Mouse (Mus musculus) stomach, embryonic 14.5 days (tissue): Measurements from ENCODE around the gene Xlr. TPM values are rescaled to one million over a fixed set of nuclear protein-coding genes. Genes with fewer than 3 reads are reported as not detected.
"Not testable (repeated sequence)": the region's sequence is repeated elsewhere in the genome, so short reads cannot be mapped to it uniquely, and the experiment has no call there.

Experiments
- ATAC-seq: fragments of 200-750 bp; cut with Nextera tagmentation; 2 replicates; pipeline ENCODE4 v1.8.0; 2017; ENCODE audit warnings: low read depth, moderate TSS enrichment; ENCODE audit not compliant: insufficient number of reproducible peaks, insufficient read depth, low FRiP score
- H3K27ac ChIP-seq: fragments of 300-500 bp; sonication (generic); 2 replicates; pipeline ENCODE4 v1.5.1; 2014; ENCODE audit warnings: mild to moderate bottlenecking, low read length, moderate library complexity, mixed read lengths
- H3K27me3 ChIP-seq: fragments of 300-500 bp; sonication (generic); 2 replicates; pipeline ENCODE4 v1.6.1; 2014; ENCODE audit warnings: low read length, control low read depth, mixed read lengths; ENCODE audit not compliant: control insufficient read depth, insufficient read depth
- H3K36me3 ChIP-seq: fragments of 300-500 bp; sonication (generic); 2 replicates; pipeline ENCODE4 v1.6.1; 2014; ENCODE audit warnings: mild to moderate bottlenecking, control low read depth, low read length, moderate library complexity, mixed read lengths; ENCODE audit not compliant: control insufficient read depth, insufficient read depth
- H3K4me1 ChIP-seq: fragments of 300-500 bp; sonication (generic); 2 replicates; pipeline ENCODE4 v1.6.1; 2014; ENCODE audit warnings: low read length, control low read depth, mixed read lengths; ENCODE audit not compliant: control insufficient read depth, insufficient read depth
- H3K4me2 ChIP-seq: fragments of 300-500 bp; sonication (generic); replicated peaks from 2 replicates; pipeline ENCODE4 v1.6.1; 2014; ENCODE audit warnings: low read depth, low read length, control low read depth
- H3K4me3 ChIP-seq: fragments of 300-500 bp; sonication (generic); 2 replicates; pipeline ENCODE4 v1.5.1; 2014; ENCODE audit warnings: low read depth, low read length, control low read depth
- H3K9ac ChIP-seq: fragments of 300-500 bp; sonication (generic); replicated peaks from 2 replicates; pipeline ENCODE4 v1.6.1; 2014; ENCODE audit warnings: low read depth, mild to moderate bottlenecking, control low read depth, low read length, moderate library complexity, mixed read lengths
- H3K9me3 ChIP-seq: fragments of 300-500 bp; sonication (generic); 2 replicates; pipeline ENCODE4 v1.6.1; 2016; ENCODE audit warnings: low read depth, low read length, control low read depth; ENCODE audit not compliant: control insufficient read depth
- WGBS: fragments of 180-500 bp; shearing (Covaris S2); extraction: QIAGEN DNeasy Blood & Tissue Kit; methylation state at CpG from one replicate; pipeline ENCODE4 v1.1.7; 2014; 5-methylcytosine and 5-hydroxymethylcytosine counted together
- polyA plus RNA-seq: library from polyadenylated mRNA; unstranded; fragments of >200 nt; fragmentation: Nextera tagmentation; extraction: Ambion mirVana; gene quantifications from 2 replicates; pipeline ENCODE4 v1.2.1, GENCODE M21; 2014

The Xlr gene
- polyA plus RNA-seq = 0.88 and 2.0 TPM in 2 replicates

GRCm38 (mm10) chrX:53797519-53797918, at the start of gene Xlr:
TSS of gene Xlr (minus strand) at chrX:53797706.
- H3K4me3 ChIP-seq, H3K36me3 ChIP-seq, H3K9ac ChIP-seq, H3K27ac ChIP-seq, H3K4me2 ChIP-seq, ATAC-seq, H3K4me1 ChIP-seq, H3K9me3 ChIP-seq, H3K27me3 ChIP-seq: not testable (repeated sequence)
- WGBS = 79% methylated on average over 11 of the region's 11 CpGs

- no peak for ATAC-seq
- H3K27me3 ChIP-seq = no peaks in the 10 kb centered on the region
- no peak overlapping the region for H3K4me3 ChIP-seq
- no peaks in the 10 kb centered on the region for H3K9me3 ChIP-seq
- WGBS = 38% methylated on average over 3 of the region's 3 CpGs
- no peaks in the 10 kb centered on the region for H3K36me3 ChIP-seq
- H3K4me2 ChIP-seq = no peak overlapping the region
- no peaks in the 10 kb centered on the region for H3K4me1 ChIP-seq
- no peak overlapping the region for H3K27ac ChIP-seq
- H3K9ac ChIP-seq = no peak overlapping the region
These were observed 1.6 kb upstream of the Xlr start for GRCm38 (mm10) chrX:53799074-53799473.

- Histone ChIP-seq H3K4me2 (no peak within 1 kb of the TSS), H3K27ac (no peak within 1 kb of the TSS), H3K36me3 (no peaks in the 10 kb centered on the region), H3K4me3 (no peak within 1 kb of the TSS), H3K27me3 (no peaks in the 10 kb centered on the region), H3K9ac (no peak within 1 kb of the TSS), H3K4me1 (no peaks in the 10 kb centered on the region), H3K9me3 (no peaks in the 10 kb centered on the region)
- WGBS = 88% methylated on average over 12 of the region's 12 CpGs
- ATAC-seq = no peak
These were observed 21.2 kb downstream of the Xlr start, which contains the start of gene Zfp36l3 for GRCm38 (mm10) chrX:53776276-53776675. TSS of gene Zfp36l3 (minus strand) at chrX:53776394.

- 93% methylated on average over 16 of the region's 16 CpGs for WGBS
- H3K9ac ChIP-seq = no peak within 1 kb of the TSS
- no peak for ATAC-seq
- 0 out of 2 replicates have a peak, but pooled peaks cover 2% of the 10 kb centered on the region for H3K9me3 ChIP-seq
- H3K27ac ChIP-seq = no peak within 1 kb of the TSS
- H3K4me1 ChIP-seq = no peaks in the 10 kb centered on the region
- H3K4me2 ChIP-seq = no peak within 1 kb of the TSS
- no peaks in the 10 kb centered on the region for H3K36me3 ChIP-seq
- H3K27me3 ChIP-seq = no peaks in the 10 kb centered on the region
- H3K4me3 ChIP-seq = no peak within 1 kb of the TSS
These were observed 39.8 kb downstream of the Xlr start, which contains the start of gene 1700013H16Rik for GRCm38 (mm10) chrX:53757736-53758135. TSS of gene 1700013H16Rik (minus strand) at chrX:53757831.

- H3K4me1 ChIP-seq = no peaks in the 10 kb centered on the region
- H3K27ac ChIP-seq = no peak overlapping the region
- 0 out of 2 replicates have a peak, but pooled peaks cover 2% of the 10 kb centered on the region for H3K9me3 ChIP-seq
- H3K4me2 ChIP-seq = no peak overlapping the region
- H3K36me3 ChIP-seq = no peaks in the 10 kb centered on the region
- H3K4me3 ChIP-seq = no peak overlapping the region
- H3K9ac ChIP-seq = no peak overlapping the region
- no peaks in the 10 kb centered on the region for H3K27me3 ChIP-seq
- WGBS = 90% methylated on average over 1 of the region's 1 CpGs
- ATAC-seq = no peak
These were observed 44.7 kb downstream of the Xlr start for GRCm38 (mm10) chrX:53752851-53753250.

- Histone ChIP-seq H3K4me2 (no peak overlapping the region), H3K27ac (no peak overlapping the region), H3K9me3 (no peaks in the 10 kb centered on the region), H3K4me1 (no peaks in the 10 kb centered on the region), H3K4me3 (no peak overlapping the region), H3K9ac (no peak overlapping the region), H3K36me3 (no peaks in the 10 kb centered on the region), H3K27me3 (no peaks in the 10 kb centered on the region)
- no peak for ATAC-seq
- WGBS = 91% methylated on average over 2 of the region's 2 CpGs
These were observed 68.5 kb downstream of the Xlr start for GRCm38 (mm10) chrX:53728967-53729366.

Other genes with a start within 250 kb of the Xlr start
- gene Rtl8c, start 189.7 kb downstream of the Xlr start, polyA plus RNA-seq = 39.7 and 46.2 TPM in 2 replicates
- not detected in 2 replicates for gene Gm14597, start 188.7 kb downstream of the Xlr start, polyA plus RNA-seq
- gene Rtl8a, start 154.0 kb downstream of the Xlr start, polyA plus RNA-seq = 61.0 and 69.6 TPM in 2 replicates
- 51.0 and 58.6 TPM in 2 replicates for gene Rtl8b, start 127.3 kb downstream of the Xlr start, polyA plus RNA-seq
- 0.17 and 0.24 TPM in 2 replicates for gene 4930502E18Rik, start 72.9 kb downstream of the Xlr start, polyA plus RNA-seq
- not detected in 2 replicates for gene 1700013H16Rik, start 39.9 kb downstream of the Xlr start, polyA plus RNA-seq
- gene Zfp36l3, start 21.3 kb downstream of the Xlr start, polyA plus RNA-seq = not detected in 2 replicates